In genomic region chr3:13250721-13251120, GRCm38 (mm10) we compare ENCODE assay signal across 24 mouse cellular contexts.
"Had no signal": no experiment of that assay in that cellular context is flagged by ENCODE, and none has a peak within 500 bp of the region (broad histone marks: within the 10 kb centered on the region; RNA-seq: fewer than 3 reads in every experiment).

No protein-coding gene starts in this region.

- H3K9ac ChIP-seq: heart, embryonic 12.5 days; hindbrain, embryonic 12.5 days; hindbrain, embryonic 14.5 days; intestine, embryonic 15.5 days; limb, embryonic 12.5 days; liver, embryonic 13.5 days; liver, embryonic 15.5 days had no signal

- H3K36me3 ChIP-seq: heart, embryonic 10.5 days; heart, embryonic 12.5 days; hindbrain, embryonic 10.5 days; hindbrain, embryonic 12.5 days; intestine, embryonic 15.5 days; limb, embryonic 10.5 days; limb, embryonic 12.5 days; liver, embryonic 13.5 days; liver, embryonic 15.5 days had no signal

- H3K27me3 ChIP-seq: heart, embryonic 12.5 days; hindbrain, embryonic 12.5 days; intestine, embryonic 15.5 days; limb, embryonic 12.5 days; liver, embryonic 13.5 days; liver, embryonic 15.5 days had no signal

- H3K4me3 ChIP-seq: gastrocnemius, adult 2 months; heart, adult 2 months; heart, embryonic 10.5 days; heart, embryonic 12.5 days; hindbrain, embryonic 10.5 days; hindbrain, embryonic 12.5 days; intestine, embryonic 15.5 days; layer of hippocampus, adult 2 months; left cerebral cortex, adult 2 months; limb, embryonic 10.5 days; limb, embryonic 12.5 days; liver, embryonic 13.5 days; liver, embryonic 15.5 days had no signal

- DNase-seq: gastrocnemius, adult 2 months; gastrocnemius, postnatal 10 days; gastrocnemius, postnatal 25 days; heart, adult 2 months; heart, postnatal 10 days; heart, postnatal 4 days; kidney, adult 18-20 months; kidney, adult 8-10 months; kidney, postnatal 10 days; kidney, postnatal 25 days; kidney, postnatal 4 days; liver; liver, embryonic 13.5 days had no signal

- H3K27ac ChIP-seq: gastrocnemius, adult 2 months; heart, adult 2 months; heart, embryonic 10.5 days; hindbrain, embryonic 10.5 days; hindbrain, embryonic 12.5 days; hindbrain, embryonic 14.5 days; intestine, embryonic 15.5 days; layer of hippocampus, adult 2 months; left cerebral cortex, adult 2 months; limb, embryonic 10.5 days; limb, embryonic 12.5 days; liver, embryonic 13.5 days; liver, embryonic 15.5 days had no signal

- H3K4me1 ChIP-seq: heart, embryonic 10.5 days; heart, embryonic 12.5 days; hindbrain, embryonic 10.5 days; hindbrain, embryonic 12.5 days; intestine, embryonic 15.5 days; limb, embryonic 10.5 days; limb, embryonic 12.5 days; liver, embryonic 13.5 days; liver, embryonic 15.5 days had no signal

- H3K9me3 ChIP-seq: heart, embryonic 10.5 days; heart, embryonic 12.5 days; hindbrain, embryonic 10.5 days; hindbrain, embryonic 12.5 days; intestine, embryonic 15.5 days; limb, embryonic 10.5 days; limb, embryonic 12.5 days; liver, embryonic 13.5 days; liver, embryonic 15.5 days had no signal
